Mouse (Mus musculus) myocyte (in vitro differentiated cells): ENCODE measurements around the gene Gm37240. TPM values are rescaled to one million over a fixed set of nuclear protein-coding genes. Genes with fewer than 3 reads are reported as not detected.

Source experiments
- H3K27me3 ChIP-seq: one replicate; pipeline ENCODE4 v1.6.1; 2011; ENCODE audit not compliant: control insufficient read depth, insufficient read depth, insufficient read length
- H3K36me3 ChIP-seq: one replicate; pipeline ENCODE4 v1.6.1; 2011; ENCODE audit not compliant: control insufficient read depth, insufficient read depth
- H3K4me2 ChIP-seq: one replicate; pipeline ENCODE4 v1.6.1; 2011; ENCODE audit warnings: low read depth, control low read depth
- H3K4me3 ChIP-seq: one replicate; pipeline ENCODE4 v1.5.1; 2011; ENCODE audit warnings: mild to moderate bottlenecking, control low read depth, moderate library complexity
- H3K79me2 ChIP-seq: one replicate; pipeline ENCODE4 v1.6.1; 2011; ENCODE audit not compliant: control insufficient read depth, insufficient read depth
- H3ac ChIP-seq: one replicate; pipeline ENCODE4 v1.6.1; 2011; ENCODE audit not compliant: control insufficient read depth, insufficient read length
- CEBPB ChIP-seq: IDR thresholded peaks from 2 replicates; pipeline ENCODE4 v1.6.1; 2011; ENCODE audit warnings: mild to moderate bottlenecking, moderate library complexity; ENCODE audit not compliant: poor library complexity, insufficient read depth, severe bottlenecking
- E2F4 ChIP-seq: IDR thresholded peaks from one replicate; pipeline ENCODE4 v1.6.1; 2011; ENCODE audit warnings: mild to moderate bottlenecking, control low read depth, moderate library complexity; ENCODE audit not compliant: insufficient read depth
- MAX ChIP-seq: IDR thresholded peaks from one replicate; pipeline ENCODE4 v1.6.1; 2011; ENCODE audit warnings: low read depth, mild to moderate bottlenecking, control low read depth
- MYOD1 ChIP-seq, 3 experiments: IDR thresholded peaks; one replicate each; pipeline ENCODE4 v1.6.1; 2011; ENCODE audit warnings: control low read depth in 2 of 3, low read depth in 2 of 3, mild to moderate bottlenecking in 2 of 3, moderate library complexity in 1 of 3; ENCODE audit not compliant: insufficient read length in 2 of 3, control insufficient read depth in 1 of 3
- MYOG ChIP-seq, 3 experiments: IDR thresholded peaks; one replicate each; pipeline ENCODE4 v1.6.1; 2011; ENCODE audit warnings: control low read depth in 2 of 3, low read depth in 2 of 3, mild to moderate bottlenecking in 2 of 3; ENCODE audit not compliant: insufficient read length in 2 of 3, control insufficient read depth in 1 of 3, insufficient read depth in 1 of 3
- POLR2A ChIP-seq: IDR thresholded peaks from one replicate; pipeline ENCODE4 v1.6.1; 2011; ENCODE audit warnings: low read depth, mild to moderate bottlenecking, control low read depth, moderate library complexity; ENCODE audit not compliant: insufficient read length
- POLR2AphosphoS2 ChIP-seq: IDR thresholded peaks from one replicate; pipeline ENCODE4 v1.6.1; 2011; ENCODE audit warnings: low read depth, control low read depth; ENCODE audit not compliant: insufficient read length
- REST ChIP-seq: IDR thresholded peaks from one replicate; pipeline ENCODE4 v1.6.1; 2011; ENCODE audit warnings: mild to moderate bottlenecking, control low read depth, moderate library complexity; ENCODE audit not compliant: insufficient read depth, insufficient read length
- SRF ChIP-seq: IDR thresholded peaks from one replicate; pipeline ENCODE4 v1.6.1; 2011; ENCODE audit warnings: low read depth; ENCODE audit not compliant: control insufficient read depth, insufficient read length
- TCF12 ChIP-seq: IDR thresholded peaks from one replicate; pipeline ENCODE4 v1.6.1; 2011; ENCODE audit warnings: mild to moderate bottlenecking, control low read depth; ENCODE audit not compliant: poor library complexity, insufficient read depth, severe bottlenecking
- TCF3 ChIP-seq: IDR thresholded peaks from one replicate; pipeline ENCODE4 v1.6.1; 2011; ENCODE audit warnings: low read depth, control low read depth; ENCODE audit not compliant: insufficient read length
- USF1 ChIP-seq: IDR thresholded peaks from one replicate; pipeline ENCODE4 v1.6.1; 2011; ENCODE audit warnings: low read depth, mild to moderate bottlenecking, control low read depth, moderate library complexity
- polyA plus RNA-seq: library from polyadenylated mRNA; unstranded; fragments of >200 nt; fragmentation: generic; extraction: Trizol; gene quantifications from one replicate; pipeline ENCODE4 v1.2.1, GENCODE M21; 2012; ENCODE audit warnings: missing spikeins

Gm37240 gene
- polyA plus RNA-seq, 1 experiment, result 8.7 TPM

- no peaks in the 10 kb centered on the region for H3K79me2 ChIP-seq
- H3K4me2 ChIP-seq, result no peak overlapping the region
- H3K27me3 ChIP-seq, result no peaks in the 10 kb centered on the region
- no peak overlapping the region for H3ac ChIP-seq
- TF ChIP-seq MYOD1 (IDR thresholded peaks at IDR 0.05; ENCODE audit: control insufficient read depth in 1 of 3, insufficient read length in 2 of 3, low read depth in 2 of 3) (no peak), REST (no peak), E2F4 (no peak), POLR2AphosphoS2 (no peak), MYOG (IDR thresholded peaks at IDR 0.05; ENCODE audit: control insufficient read depth in 1 of 3, insufficient read depth in 1 of 3, insufficient read length in 2 of 3, low read depth in 2 of 3) (no peak), SRF (no peak), CEBPB (no peak), USF1 (no peak), TCF12 (no peak), MAX (no peak)
- H3K36me3 ChIP-seq, result no peaks in the 10 kb centered on the region
- H3K4me3 ChIP-seq, result no peak overlapping the region
These were observed 724.9 kb downstream of the Gm37240 start for GRCm38 (mm10) chr3:85162430-85162829.

DNA sequence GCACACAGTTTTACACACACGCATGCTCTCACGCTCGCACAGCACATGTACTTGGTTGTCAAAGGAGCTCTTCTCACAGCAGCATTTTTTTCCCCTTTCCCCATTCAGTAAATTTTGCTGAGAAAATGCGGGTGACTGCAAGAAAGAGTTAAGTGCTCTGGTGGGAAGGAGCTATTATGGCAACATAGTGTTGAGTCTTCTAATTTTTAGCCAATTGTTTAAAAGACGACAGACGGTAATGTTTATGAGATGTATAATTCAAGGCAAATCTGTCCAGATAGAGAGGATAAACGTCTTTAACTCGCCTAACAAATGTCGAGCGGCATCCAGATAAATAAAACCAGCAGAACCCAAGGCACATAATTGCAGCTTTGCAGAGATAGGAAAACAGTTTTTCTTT lies 726.5 kb downstream of the Gm37240 start:
- Histone ChIP-seq H3K36me3 (no peaks in the 10 kb centered on the region), H3ac (no peak overlapping the region), H3K79me2 (no peaks in the 10 kb centered on the region), H3K4me3 (no peak overlapping the region), H3K4me2 (no peak overlapping the region), H3K27me3 (no peaks in the 10 kb centered on the region)
- TF ChIP-seq POLR2AphosphoS2, result no peak
- no peak for TF ChIP-seq E2F4
- TF ChIP-seq TCF12, result no peak
- TF ChIP-seq REST, result no peak
- TF ChIP-seq TCF3, result no peak
- TF ChIP-seq SRF, result no peak
- TF ChIP-seq MYOD1 (IDR thresholded peaks at IDR 0.05; ENCODE audit: control insufficient read depth in 1 of 3, insufficient read length in 2 of 3, low read depth in 2 of 3), result no peak
- TF ChIP-seq USF1, result no peak
- no peak for TF ChIP-seq MAX
- no peak for TF ChIP-seq POLR2A
- TF ChIP-seq MYOG (IDR thresholded peaks at IDR 0.05; ENCODE audit: control insufficient read depth in 1 of 3, insufficient read depth in 1 of 3, insufficient read length in 2 of 3, low read depth in 2 of 3), result no peak
- TF ChIP-seq CEBPB, result no peak

DNA sequence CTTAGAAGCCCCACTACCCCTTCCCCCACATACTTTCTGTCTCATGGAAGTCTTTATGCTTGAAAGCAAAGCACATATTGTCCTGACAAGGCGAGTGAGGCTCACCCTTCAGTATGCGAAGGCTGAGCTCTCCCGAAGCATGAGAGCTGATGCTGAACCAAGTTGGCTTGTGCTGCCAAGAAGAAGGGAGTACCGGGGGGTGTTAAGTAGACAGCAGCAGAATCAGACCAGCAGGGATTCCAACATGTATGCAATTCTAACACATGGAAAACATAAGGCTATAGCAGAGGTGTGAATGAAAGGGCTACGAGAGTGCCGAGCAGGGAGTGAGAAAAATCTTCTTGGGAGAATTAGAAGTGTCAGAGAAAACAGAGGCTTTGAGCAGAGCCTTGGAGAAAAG lies 727.7 kb downstream of the Gm37240 start:
- H3K27me3 ChIP-seq, result no peaks in the 10 kb centered on the region
- no peaks in the 10 kb centered on the region for H3K36me3 ChIP-seq
- no peak overlapping the region for H3ac ChIP-seq
- TF ChIP-seq TCF3 (no peak), CEBPB (no peak), REST (no peak), POLR2AphosphoS2 (no peak)
- H3K4me3 ChIP-seq, result no peak overlapping the region
- no peak overlapping the region for H3K4me2 ChIP-seq
- no peaks in the 10 kb centered on the region for H3K79me2 ChIP-seq

GRCm38 (mm10) chr3:85148816-85149215 lies 738.5 kb downstream of the Gm37240 start:
- no peaks in the 10 kb centered on the region for H3K36me3 ChIP-seq
- no peak overlapping the region for H3K4me3 ChIP-seq

GRCm38 (mm10) chr3:85148038-85148550 lies 739.2 kb downstream of the Gm37240 start:
- H3K79me2 ChIP-seq, result no peaks in the 10 kb centered on the region

More at GRCm38 (mm10) chr3:85148816-85149215, 738.5 kb downstream of the Gm37240 start:
- H3K27me3 ChIP-seq, result no peaks in the 10 kb centered on the region
- TF ChIP-seq CEBPB, result no peak
- no peak for TF ChIP-seq REST
- H3ac ChIP-seq, result no peak overlapping the region
- no peak overlapping the region for H3K4me2 ChIP-seq
- no peaks in the 10 kb centered on the region for H3K79me2 ChIP-seq

More at GRCm38 (mm10) chr3:85148038-85148550, 739.2 kb downstream of the Gm37240 start:
- Histone ChIP-seq H3K4me3 (no peak overlapping the region), H3K4me2 (no peak overlapping the region), H3K27me3 (no peaks in the 10 kb centered on the region), H3K36me3 (no peaks in the 10 kb centered on the region), H3ac (no peak overlapping the region)
- TF ChIP-seq MYOD1 (IDR thresholded peaks at IDR 0.05; ENCODE audit: control insufficient read depth in 1 of 3, insufficient read length in 2 of 3, low read depth in 2 of 3) (no peak), POLR2A (no peak), POLR2AphosphoS2 (no peak), MYOG (IDR thresholded peaks at IDR 0.05; ENCODE audit: control insufficient read depth in 1 of 3, insufficient read depth in 1 of 3, insufficient read length in 2 of 3, low read depth in 2 of 3) (no peak), USF1 (no peak), TCF12 (no peak), REST (no peak), SRF (no peak), TCF3 (no peak), E2F4 (no peak), CEBPB (no peak), MAX (no peak)
